Mouse (Mus musculus): Measurements from ENCODE around the gene Mtif3.

DNA sequence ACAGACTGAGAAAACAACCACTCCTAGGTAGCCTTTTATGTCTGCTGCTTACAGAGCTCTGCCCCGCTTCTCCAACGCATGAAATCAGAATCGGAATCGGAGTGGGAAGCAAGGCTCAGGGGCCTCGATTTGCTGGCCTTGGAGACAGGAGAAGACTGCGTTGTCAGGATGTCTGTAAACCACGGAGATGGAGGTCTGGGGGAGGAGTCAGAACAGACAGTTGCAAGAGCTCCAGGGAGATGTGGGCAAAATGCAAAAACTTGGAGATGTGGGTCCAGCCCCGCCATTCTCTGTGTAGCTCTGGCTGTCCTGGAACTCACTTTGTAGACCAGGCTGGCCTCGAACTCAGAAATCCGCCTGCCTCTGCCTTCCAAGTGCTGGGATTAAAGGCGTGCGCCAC is 30.1 kb downstream of the Mtif3 start:
- TF ChIP-seq ELF1 (IDR thresholded peaks at IDR 0.05; ENCODE audit: low read depth, low read length) (no peak), PAX5 (IDR thresholded peaks at IDR 0.05; ENCODE audit: low read length) (no peak), EP300 (IDR thresholded peaks at IDR 0.05; ENCODE audit: low read length) (no peak), CTCF (conservative IDR thresholded peaks at IDR 0.05 in 1 of 2, IDR thresholded peaks at IDR 0.05 in 1 of 2; ENCODE audit: low read depth in 2 of 2, low read length in 2 of 2) (no peak), MAZ (IDR thresholded peaks at IDR 0.05; ENCODE audit: low read depth, low read length) (no peak), USF1 (IDR thresholded peaks at IDR 0.05; ENCODE audit: low read depth, low read length) (no peak), MEF2A (IDR thresholded peaks at IDR 0.05; ENCODE audit: borderline replicate concordance, low read depth, low read length) (no peak), POLR2A (IDR thresholded peaks at IDR 0.05; ENCODE audit: low read depth, low read length) (no peak), CHD1 (IDR thresholded peaks at IDR 0.05; ENCODE audit: low read depth, low read length) (no peak), TCF12 (IDR thresholded peaks at IDR 0.05; ENCODE audit: low read depth, low read length) (no peak), NELFE (IDR thresholded peaks at IDR 0.05; ENCODE audit: low read depth, low read length) (no peak), TBP (conservative IDR thresholded peaks at IDR 0.05; ENCODE audit: low read depth, low read length) (no peak), SMC3 (IDR thresholded peaks at IDR 0.05; ENCODE audit: low read depth, low read length) (no peak)
